Mouse (Mus musculus): Measurements from ENCODE around the gene Zer1. TPM values are rescaled to one million over a fixed set of nuclear protein-coding genes. Genes with fewer than 3 reads are reported as not detected.
A peak's percentile ranks its signal among the peaks of the same experiment; 100 is the strongest.

The Zer1 gene
- total and polyA plus RNA-seq, 3 experiments: 5.5 to 15.0 (median 13.4) TPM

DNA sequence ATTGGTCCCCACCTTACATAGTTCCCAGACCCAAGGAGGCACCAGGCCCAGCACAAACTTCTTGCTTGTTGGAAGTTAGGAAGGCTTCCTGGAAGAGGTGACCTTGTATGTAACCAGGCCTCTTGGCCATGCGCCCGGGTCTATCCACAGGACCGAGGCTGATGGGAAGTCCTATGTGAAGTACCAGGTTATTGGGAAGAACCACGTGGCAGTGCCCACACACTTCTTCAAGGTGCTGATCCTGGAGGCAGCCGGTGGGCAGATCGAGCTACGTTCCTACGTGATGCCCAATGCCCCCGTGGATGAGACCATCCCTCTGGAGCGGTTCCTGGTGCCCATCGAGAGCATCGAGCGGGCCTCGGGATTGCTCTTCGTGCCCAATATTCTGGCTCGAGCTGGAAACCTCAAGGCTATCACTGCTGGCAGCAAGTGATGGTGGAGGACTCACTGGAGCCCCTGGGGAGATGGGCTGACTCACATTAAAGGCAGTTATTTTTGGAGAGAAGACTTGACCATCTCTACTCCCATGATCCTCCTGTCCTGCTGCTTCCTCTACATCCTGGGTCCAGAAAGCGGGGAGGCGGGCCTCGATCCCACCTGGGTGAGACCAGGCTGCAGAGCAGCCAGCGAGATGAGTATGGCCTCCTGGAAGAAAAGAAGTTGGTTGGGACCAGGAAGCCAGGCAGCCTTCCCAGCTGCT, 49.3 kb upstream of the Zer1 start:
- H3K9ac ChIP-seq (ENCODE audit: insufficient read depth, low read depth): no peak overlapping the region
- DNase-seq (ENCODE audit: extremely low read depth): no peak
- H3K27ac ChIP-seq (ENCODE audit: insufficient read depth, low read depth): no peak overlapping the region
- in situ Hi-C loops (cut with MboI; ENCODE audit: low pct_ligation_motif_present, low pct_unique_long_range_greater_than_20kb, low sequenced_read_pairs) (loop anchor here (5.0 kb wide), 1 partner anchor 51 kb away; the partner anchor contains the start of gene Zer1), dilution Hi-C loops (cut with MboI; ENCODE audit: extremely low pct_ligation_motif_present, extremely low pct_unique_long_range_greater_than_20kb, low sequenced_read_pairs) (no loop called here)
- H3K4me3 ChIP-seq (replicated peaks in 1 of 3; ENCODE audit: low read depth in 2 of 3, low read length in 2 of 3, poor library complexity in 1 of 3): no peak overlapping the region
- peaks cover 53 to 67% of the 10 kb centered on the region in 2 experiments for H3K36me3 ChIP-seq (replicated peaks in 1 of 2; ENCODE audit: control insufficient read depth in 1 of 2, insufficient read depth in 1 of 2, low read length in 1 of 2)
- H3K79me2 ChIP-seq (replicated peaks; ENCODE audit: control insufficient read depth, extremely low read depth, insufficient read depth, poor library complexity, severe bottlenecking): no peaks in the 10 kb centered on the region
- H3K4me2 ChIP-seq (ENCODE audit: insufficient read depth, low read depth, poor library complexity, severe bottlenecking): no peak overlapping the region
- no peaks in the 10 kb centered on the region for H3K27me3 ChIP-seq (replicated peaks)
- TF ChIP-seq CHD1 (IDR thresholded peaks at IDR 0.05; ENCODE audit: low read depth, low read length) (no peak), MAZ (IDR thresholded peaks at IDR 0.05; ENCODE audit: low read depth, low read length) (no peak), ZKSCAN1 (IDR thresholded peaks at IDR 0.05; ENCODE audit: borderline replicate concordance, low read depth, low read length) (no peak), MYC (IDR thresholded peaks at IDR 0.05; ENCODE audit: low read depth, low read length) (no peak), HCFC1 (IDR thresholded peaks at IDR 0.05; ENCODE audit: low read depth, low read length) (no peak), RAD21 (IDR thresholded peaks at IDR 0.05; ENCODE audit: low read depth, low read length) (no peak), IRF4 (IDR thresholded peaks at IDR 0.05; ENCODE audit: low read depth, low read length) (no peak), MEF2A (IDR thresholded peaks at IDR 0.05; ENCODE audit: borderline replicate concordance, low read depth, low read length) (no peak), ZNF384 (IDR thresholded peaks at IDR 0.05; ENCODE audit: low read depth, low read length) (no peak), BHLHE40 (IDR thresholded peaks at IDR 0.05; ENCODE audit: low read depth, low read length) (no peak), ETS1 (conservative IDR thresholded peaks at IDR 0.05; ENCODE audit: low read depth, low read length) (no peak), E2F4 (IDR thresholded peaks at IDR 0.05; ENCODE audit: insufficient replicate concordance, low read depth, low read length) (no peak), POLR2AphosphoS2 (IDR thresholded peaks at IDR 0.05; ENCODE audit: low read depth, low read length) (no peak)
- H3K4me1 ChIP-seq (ENCODE audit: control insufficient read depth in 1 of 2, insufficient read depth in 2 of 2): peaks cover 7 to 9% of the 10 kb centered on the region in 2 experiments
- H3K9me3 ChIP-seq (replicated peaks; ENCODE audit: low read length): peaks cover 32% of the 10 kb centered on the region

DNA sequence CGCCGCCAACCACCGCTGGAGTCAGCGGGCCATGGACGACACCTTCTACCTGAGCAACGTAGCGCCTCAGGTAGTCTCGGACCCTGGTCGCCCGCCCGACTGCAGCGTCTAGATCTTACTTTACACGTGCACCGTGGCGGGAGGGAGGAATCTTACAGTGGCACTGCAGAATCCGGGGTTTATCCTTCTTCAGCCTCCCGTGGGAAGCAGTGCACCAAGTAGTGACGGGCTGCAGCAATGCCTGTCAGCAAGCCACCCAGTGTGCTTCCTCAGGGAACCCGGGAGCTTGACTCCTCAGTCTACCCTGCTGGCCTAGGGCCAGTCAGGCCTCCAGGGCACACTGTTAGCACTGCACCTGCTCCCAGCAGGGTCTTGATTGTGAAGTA, 47.6 kb upstream of the Zer1 start:
- Histone ChIP-seq H3K4me3 (replicated peaks in 1 of 3; ENCODE audit: low read depth in 2 of 3, low read length in 2 of 3, poor library complexity in 1 of 3) (peak overlapping the region in 2 of 3 experiments; percentile 12 to 67), H3K79me2 (replicated peaks; ENCODE audit: control insufficient read depth, extremely low read depth, insufficient read depth, poor library complexity, severe bottlenecking) (no peaks in the 10 kb centered on the region), H3K4me2 (ENCODE audit: insufficient read depth, low read depth, poor library complexity, severe bottlenecking) (no peak overlapping the region), H3K27ac (ENCODE audit: insufficient read depth, low read depth) (no peak overlapping the region), H3K36me3 (replicated peaks in 1 of 2; ENCODE audit: control insufficient read depth in 1 of 2, insufficient read depth in 1 of 2, low read length in 1 of 2) (peaks cover 53 to 63% of the 10 kb centered on the region in 2 experiments), H3K27me3 (replicated peaks) (no peaks in the 10 kb centered on the region), H3K4me1 (ENCODE audit: control insufficient read depth in 1 of 2, insufficient read depth in 2 of 2) (peaks cover 2 to 3% of the 10 kb centered on the region in 2 experiments), H3K9ac (ENCODE audit: insufficient read depth, low read depth) (no peak overlapping the region), H3K9me3 (replicated peaks; ENCODE audit: low read length) (peaks cover 38% of the 10 kb centered on the region)
- no peak for DNase-seq (ENCODE audit: extremely low read depth)
- in situ Hi-C loops (cut with MboI; ENCODE audit: low pct_ligation_motif_present, low pct_unique_long_range_greater_than_20kb, low sequenced_read_pairs) (loop anchor here (5.0 kb wide), 1 partner anchor 50 kb away; the partner anchor contains the start of gene Zer1), dilution Hi-C loops (cut with MboI; ENCODE audit: extremely low pct_ligation_motif_present, extremely low pct_unique_long_range_greater_than_20kb, low sequenced_read_pairs) (no loop called here)
- TF ChIP-seq GABPA (IDR thresholded peaks at IDR 0.05; ENCODE audit: insufficient replicate concordance, low read depth, low read length): no peak
- no peak for TF ChIP-seq ZKSCAN1 (IDR thresholded peaks at IDR 0.05; ENCODE audit: borderline replicate concordance, low read depth, low read length)
- TF ChIP-seq E2F4 (IDR thresholded peaks at IDR 0.05; ENCODE audit: insufficient replicate concordance, low read depth, low read length): no peak
- no peak for TF ChIP-seq SIN3A (IDR thresholded peaks at IDR 0.05; ENCODE audit: low read length)
- TF ChIP-seq MXI1 (IDR thresholded peaks at IDR 0.05; ENCODE audit: low read depth, low read length): no peak
- TF ChIP-seq TCF12 (IDR thresholded peaks at IDR 0.05; ENCODE audit: low read depth, low read length): no peak
- TF ChIP-seq USF2 (conservative IDR thresholded peaks at IDR 0.05; ENCODE audit: low read depth, low read length): no peak
- TF ChIP-seq SMC3 (IDR thresholded peaks at IDR 0.05; ENCODE audit: low read depth, low read length): no peak
- no peak for TF ChIP-seq TBP (conservative IDR thresholded peaks at IDR 0.05; ENCODE audit: low read depth, low read length)
- no peak for TF ChIP-seq ZNF384 (IDR thresholded peaks at IDR 0.05; ENCODE audit: low read depth, low read length)
- TF ChIP-seq EP300 (IDR thresholded peaks at IDR 0.05; ENCODE audit: low read length): no peak
- TF ChIP-seq BHLHE40 (IDR thresholded peaks at IDR 0.05; ENCODE audit: low read depth, low read length): no peak
- no peak for TF ChIP-seq NELFE (IDR thresholded peaks at IDR 0.05; ENCODE audit: low read depth, low read length)
- no peak for TF ChIP-seq CTCF (conservative IDR thresholded peaks at IDR 0.05 in 1 of 2, IDR thresholded peaks at IDR 0.05 in 1 of 2; ENCODE audit: low read depth in 2 of 2, low read length in 2 of 2)
- no peak for TF ChIP-seq NRF1 (IDR thresholded peaks at IDR 0.05; ENCODE audit: low read depth, low read length)
- TF ChIP-seq MAZ (IDR thresholded peaks at IDR 0.05; ENCODE audit: low read depth, low read length): no peak
- no peak for TF ChIP-seq CHD2 (IDR thresholded peaks at IDR 0.05; ENCODE audit: low read length)
- no peak for TF ChIP-seq MAX (IDR thresholded peaks at IDR 0.05; ENCODE audit: low read length)
- no peak for TF ChIP-seq IRF4 (IDR thresholded peaks at IDR 0.05; ENCODE audit: low read depth, low read length)
- TF ChIP-seq MEF2A (IDR thresholded peaks at IDR 0.05; ENCODE audit: borderline replicate concordance, low read depth, low read length): no peak

Data from CH12.LX (cell line).